ENCODE assay signal across 8 mouse cellular contexts in the genomic region with DNA sequence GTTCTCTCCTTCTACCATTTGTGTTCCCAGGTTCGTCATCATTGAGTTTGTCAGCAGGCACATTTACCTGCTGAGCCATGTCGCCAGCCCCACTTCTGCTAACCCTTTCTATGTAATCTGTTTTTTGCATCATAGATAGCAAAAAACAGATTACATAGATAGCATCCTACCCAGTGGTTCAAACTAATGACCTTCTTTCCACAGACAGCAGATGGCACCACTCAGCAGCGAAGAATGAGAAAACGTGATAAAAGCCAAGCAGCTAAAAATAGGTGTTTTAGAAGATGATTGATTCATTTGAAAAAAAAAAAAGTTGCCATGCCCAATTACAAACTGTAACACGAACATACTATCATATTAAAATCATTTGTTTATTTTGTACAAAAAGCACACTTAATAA.
DNase-seq lines count a peak whose midpoint lies in the region; ATAC-seq lines count a peak whose summit lies in the region.

No protein-coding gene starts in this region.

- 49% methylated on average over 5 of the region's 5 CpGs for WGBS in midbrain, embryonic 15.5 days
- 47% methylated on average over 5 of the region's 5 CpGs for whole genome bisulfite sequencing in midbrain, embryonic 13.5 days

- no peaks in the 10 kb centered on the region for H3K27me3 ChIP-seq in midbrain, embryonic 15.5 days (replicated peaks)
- no peaks in the 10 kb centered on the region for H3K27me3 ChIP-seq in midbrain, embryonic 13.5 days

- H3K9ac ChIP-seq in midbrain, embryonic 15.5 days = no peak overlapping the region
- no peak overlapping the region for H3K9ac ChIP-seq in midbrain, embryonic 13.5 days (replicated peaks)

- no peaks in the 10 kb centered on the region for H3K4me1 ChIP-seq in midbrain, embryonic 15.5 days
- no peaks in the 10 kb centered on the region for H3K4me1 ChIP-seq in midbrain, embryonic 13.5 days (replicated peaks)

- H3K27ac ChIP-seq in midbrain, embryonic 15.5 days = no peak overlapping the region
- H3K27ac ChIP-seq in midbrain, embryonic 13.5 days = no peak overlapping the region

- ATAC-seq in frontal cortex, adult (ENCODE audit: low TSS enrichment) = peak; percentile 41; the same call in 1 of the 2 replicates
- peak; percentile 63; the same call in 1 of the 2 replicates for ATAC-seq in midbrain, embryonic 15.5 days (replicated peaks)
- ATAC-seq in midbrain, embryonic 13.5 days = no peak

- H3K9me3 ChIP-seq in midbrain, embryonic 15.5 days = no peaks in the 10 kb centered on the region
- H3K9me3 ChIP-seq in midbrain, embryonic 13.5 days = no peaks in the 10 kb centered on the region

- H3K4me2 ChIP-seq in midbrain, embryonic 15.5 days = no peak overlapping the region
- H3K4me2 ChIP-seq in midbrain, embryonic 13.5 days (replicated peaks) = no peak overlapping the region

- H3K36me3 ChIP-seq in midbrain, embryonic 15.5 days (replicated peaks) = no peaks in the 10 kb centered on the region
- H3K36me3 ChIP-seq in midbrain, embryonic 13.5 days = no peaks in the 10 kb centered on the region

- H3K4me3 ChIP-seq in midbrain, embryonic 15.5 days = no peak overlapping the region
- no peak overlapping the region for H3K4me3 ChIP-seq in midbrain, embryonic 13.5 days (replicated peaks)

- DNase-seq in frontal cortex, postnatal 25 days (ENCODE audit: low spot score in 2 of 2) = no peak
- peak; percentile 20 for DNase-seq in induced T-regulatory cell, adult 2 months (ENCODE audit: low read depth)
- DNase-seq in telencephalon, adult 2 months (ENCODE audit: low read depth, low spot score) = peak; percentile 18
- no peak for DNase-seq in ovary, postnatal 14 days (ENCODE audit: low spot score)
- no peak for DNase-seq in urinary bladder, postnatal 10 days (ENCODE audit: low spot score)

Comparison
In these comparisons a context has a peak if more than half of its experiments do, and no peak if none do; other contexts are left out.
1. DNase-seq: peak in induced T-regulatory cell, adult 2 months (single experiment) and telencephalon, adult 2 months (single experiment); none in frontal cortex, postnatal 25 days (0 of 2), ovary, postnatal 14 days (single experiment) and urinary bladder, postnatal 10 days (single experiment).